Mouse (Mus musculus): ENCODE results near the gene Abca8b. TPM values are rescaled to one million over a fixed set of nuclear protein-coding genes. Genes with fewer than 3 reads are reported as not detected.

Gene Abca8b
- polyA plus RNA-seq (2017; shearing (Covaris generic)): not detected

DNA sequence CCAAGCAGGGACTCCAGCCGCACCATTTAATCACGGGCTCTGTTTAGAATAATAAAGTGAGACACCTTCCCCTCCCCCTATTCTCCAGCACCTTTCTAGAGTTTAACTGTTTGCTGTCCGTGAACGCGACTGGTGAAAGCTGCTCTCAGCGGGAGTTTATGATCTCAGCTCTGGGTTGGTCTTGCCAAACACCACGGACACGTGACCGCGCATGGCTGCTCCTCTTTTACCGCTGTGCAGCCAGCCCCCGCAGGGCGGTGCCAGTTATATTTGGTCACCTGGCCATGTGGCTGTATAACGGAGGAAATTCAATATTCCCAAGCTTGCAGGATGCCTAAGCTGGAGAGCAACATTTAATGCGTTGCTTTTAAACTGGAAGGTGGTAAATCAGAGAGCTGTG lies at the start of gene Abca8b:
Abca8b (minus strand) TSS at position 222 of the 400 bp plus-strand sequence.

Other genes with a start within 250 kb of the Abca8b start
- 0.32 TPM for gene 1700012B07Rik, start 167.8 kb downstream of the Abca8b start, polyA plus RNA-seq (2017; shearing (Covaris generic))
- not detected for gene Abca8a, start 100.1 kb upstream of the Abca8b start, polyA plus RNA-seq (2017; shearing (Covaris generic))
- not detected for gene Abca9, start 172.4 kb upstream of the Abca8b start, polyA plus RNA-seq (2017; shearing (Covaris generic))

Data from CD4-positive, CD25-positive, alpha-beta regulatory T cell, adult 9 weeks (primary cell).